Mouse (Mus musculus) left cerebral cortex, postnatal 10 days (tissue): ENCODE measurements around the gene Ccdc160. TPM values are rescaled to one million over a fixed set of nuclear protein-coding genes. Genes with fewer than 3 reads are reported as not detected.
A peak's percentile ranks its signal among the peaks of the same experiment; 100 is the strongest.

Experiments
- DNase-seq, 2 experiments: peaks; one replicate each; pipeline ENCODE4 v3.0.0; 2021 to 2022; ENCODE audit warnings: low spot score in 2 of 2, mixed read lengths in 1 of 2; ENCODE audit errors: extremely low spot score in 1 of 2
- intact Hi-C: fragments of 180-260 bp; cut with DNase I; formaldehyde crosslinking; loops from one replicate; pipeline ENCODE4 v1.15.1; 2025
- total RNA-seq, 2 experiments: library from RNA; stranded (reverse); gene quantifications; 2 replicates each; pipeline ENCODE4 v1.2.3; 2021

The Ccdc160 gene
- total RNA-seq, result 1 to 10 TPM; 3.2 to 3.5 TPM

GRCm38 (mm10) chrX:52790980-52791593 lies at the start of gene Ccdc160:
TSS of gene Ccdc160 (plus strand) at chrX:52791200.
- DNase-seq, result peak; percentile 47 to 83
- intact Hi-C loops, result no loop called here

DNA sequence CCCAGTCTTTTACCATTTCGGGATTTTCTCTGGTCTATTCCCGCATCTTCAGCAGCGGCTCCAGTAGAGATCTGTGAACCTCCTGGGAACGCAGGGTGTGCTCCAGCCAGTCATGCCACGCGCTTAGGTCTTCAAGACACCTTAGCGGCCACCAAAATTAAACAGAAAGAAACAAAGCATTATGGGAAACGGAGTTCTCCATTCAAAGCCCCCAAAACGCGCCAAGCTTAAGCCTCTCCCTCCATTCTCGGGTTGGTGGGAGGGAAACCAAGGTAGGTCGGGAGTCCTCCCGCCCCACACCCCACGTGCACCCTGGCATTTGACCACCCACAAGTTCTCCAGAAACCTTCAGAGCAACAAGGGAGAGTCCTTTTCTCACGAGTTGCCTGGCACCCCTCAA lies 47.2 kb upstream of the Ccdc160 start:
- intact Hi-C loops, result no loop called here
- DNase-seq, result no peak

- peak in 1 of 2 experiments; percentile 19 for DNase-seq
- intact Hi-C loops, result no loop called here
Measured at GRCm38 (mm10) chrX:52744201-52745051, 46.6 kb upstream of the Ccdc160 start.

DNA sequence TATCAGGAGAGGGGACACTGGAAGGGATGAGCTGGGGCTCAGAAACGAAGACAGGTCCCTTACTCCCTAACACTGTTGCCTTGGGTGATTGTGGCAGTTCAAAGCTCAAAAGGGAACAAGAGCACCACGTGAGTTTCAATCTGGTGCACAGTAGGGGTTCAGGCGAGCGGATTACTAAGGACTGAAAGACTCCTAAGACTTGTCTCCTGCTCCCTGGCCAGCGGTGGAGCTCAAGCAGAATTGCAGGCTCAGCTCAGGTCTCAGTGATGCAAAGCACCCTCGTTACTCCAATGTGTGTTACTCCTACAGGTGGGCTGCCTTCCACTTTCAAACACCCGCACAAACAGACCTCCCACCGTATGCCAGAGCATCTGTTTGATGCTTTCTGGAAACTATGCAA lies 45.5 kb upstream of the Ccdc160 start:
- peak in 1 of 2 experiments; percentile 2 for DNase-seq
- intact Hi-C loops, result no loop called here

- intact Hi-C loops, result no loop called here
- DNase-seq, result no peak
Measured at GRCm38 (mm10) chrX:52745917-52746316, 45.1 kb upstream of the Ccdc160 start.

- DNase-seq, result peak in 1 of 2 experiments; percentile 30
- intact Hi-C loops, result no loop called here
Measured at GRCm38 (mm10) chrX:52746849-52747248, 44.2 kb upstream of the Ccdc160 start.

GRCm38 (mm10) chrX:52753491-52754085 lies 37.4 kb upstream of the Ccdc160 start:
- no peak for DNase-seq
- intact Hi-C loops, result no loop called here

DNA sequence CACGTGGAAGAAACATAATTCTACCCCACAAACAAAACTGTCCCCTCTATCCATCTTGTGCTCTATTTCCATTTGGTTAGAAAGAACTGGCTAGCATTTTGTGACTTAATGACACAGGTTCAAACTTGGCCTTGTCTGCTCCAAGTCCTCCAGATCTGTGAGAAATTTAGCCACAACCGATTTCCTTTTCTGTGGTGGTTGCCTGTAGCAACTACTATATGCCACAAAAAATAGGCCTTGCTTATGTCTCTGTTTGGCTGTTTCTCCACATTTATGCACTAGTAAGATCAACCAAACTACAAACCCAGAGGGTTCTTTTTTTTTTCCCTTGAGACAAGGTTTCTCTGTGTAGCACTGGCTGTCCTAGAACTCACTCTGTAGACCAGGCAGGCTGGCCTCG lies 33.8 kb upstream of the Ccdc160 start:
- DNase-seq, result no peak
- intact Hi-C loops, result no loop called here

- intact Hi-C loops, result no loop called here
- no peak for DNase-seq
Measured at GRCm38 (mm10) chrX:52759232-52759631, 31.8 kb upstream of the Ccdc160 start.

DNA sequence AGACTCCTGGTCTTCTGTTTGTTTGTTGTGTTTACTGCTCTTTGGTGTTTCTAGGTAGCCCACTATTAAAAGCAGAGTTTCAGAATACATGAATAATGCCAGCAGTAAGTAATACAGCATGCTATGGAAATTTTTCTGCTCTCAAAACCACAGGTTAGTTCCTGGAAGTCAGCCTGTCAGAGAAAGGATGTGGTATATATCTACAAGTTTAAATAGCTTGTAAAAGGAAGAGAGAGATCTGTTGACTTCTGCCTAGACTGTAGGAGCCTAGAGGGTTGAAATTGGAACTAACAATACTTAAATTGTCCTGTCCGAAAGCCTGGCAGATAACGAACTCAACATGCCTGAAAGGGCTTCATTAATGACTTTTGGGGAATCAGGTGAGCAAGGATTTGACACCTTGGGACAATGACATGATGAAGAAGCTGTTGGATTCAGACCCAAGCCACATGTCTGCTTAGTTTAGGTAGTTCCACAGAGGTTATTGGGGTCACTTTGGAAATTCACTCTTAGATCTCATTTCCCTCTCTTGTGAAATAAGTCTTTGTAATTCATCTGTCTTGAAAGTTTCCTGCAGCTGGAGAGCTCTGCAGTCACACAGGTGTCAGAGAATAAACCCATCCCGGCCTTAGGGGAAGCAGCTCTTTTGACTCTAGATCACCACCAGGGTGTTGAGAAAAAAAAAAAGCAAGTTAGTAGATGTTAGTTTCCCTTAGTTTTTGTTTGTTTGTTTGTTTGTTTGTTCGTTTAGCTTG lies 30.6 kb upstream of the Ccdc160 start:
- intact Hi-C loops, result no loop called here

GRCm38 (mm10) chrX:52762221-52762620 lies 28.8 kb upstream of the Ccdc160 start:
- DNase-seq, result no peak
- intact Hi-C loops, result no loop called here

More for the DNA sequence above, 30.6 kb upstream of the Ccdc160 start:
- no peak for DNase-seq

- intact Hi-C loops, result no loop called here
- no peak for DNase-seq
Measured at GRCm38 (mm10) chrX:52775973-52776372, 15.0 kb upstream of the Ccdc160 start.

DNA sequence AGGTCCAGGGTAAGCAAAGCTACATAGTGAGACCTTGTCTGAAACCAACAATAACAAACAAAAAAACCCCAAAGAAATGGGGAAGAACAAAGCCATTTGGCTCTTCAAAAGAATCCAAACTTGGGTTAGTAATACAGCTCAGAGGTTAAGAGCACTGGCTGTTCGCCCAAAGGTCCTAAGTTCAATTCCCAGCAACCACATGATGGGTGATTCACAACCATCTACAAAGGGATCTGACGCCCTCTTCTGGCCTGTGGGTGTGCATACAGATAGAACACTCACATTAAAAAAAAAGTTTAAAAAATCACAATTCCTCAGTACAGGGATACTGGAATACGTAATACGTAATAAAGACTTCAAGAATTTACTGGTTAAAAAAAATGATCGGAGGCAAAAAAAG lies 13.3 kb upstream of the Ccdc160 start:
- intact Hi-C loops, result no loop called here
- DNase-seq, result no peak

- intact Hi-C loops, result no loop called here
Measured at GRCm38 (mm10) chrX:52783898-52784297, 7.1 kb upstream of the Ccdc160 start.

GRCm38 (mm10) chrX:52791944-52792719 lies 1.1 kb downstream of the Ccdc160 start:
- intact Hi-C loops, result no loop called here
- DNase-seq, result no peak

More at GRCm38 (mm10) chrX:52783898-52784297, 7.1 kb upstream of the Ccdc160 start:
- no peak for DNase-seq

DNA sequence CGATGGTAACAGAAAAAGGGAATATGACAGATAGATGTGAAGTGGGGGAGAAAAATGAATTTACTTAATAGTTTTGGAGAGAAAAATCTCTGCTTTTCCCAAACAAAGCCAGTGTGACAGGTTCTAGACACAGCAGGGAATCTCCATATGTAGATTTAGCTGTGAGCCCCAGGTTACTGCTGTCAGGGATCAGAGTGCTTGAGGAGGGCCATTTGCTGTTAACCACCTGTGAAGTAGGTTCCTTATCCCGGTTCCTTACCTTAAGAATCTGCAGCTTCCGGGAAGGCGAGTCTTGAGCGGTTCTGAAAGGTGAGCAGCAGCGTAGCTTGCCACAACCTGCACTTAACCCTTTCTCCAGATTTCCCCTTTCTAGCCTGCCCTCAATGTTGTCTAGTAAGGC lies 1.9 kb downstream of the Ccdc160 start:
- intact Hi-C loops, result no loop called here
- no peak for DNase-seq

- intact Hi-C loops, result no loop called here
- no peak for DNase-seq
Measured at GRCm38 (mm10) chrX:52795816-52796215, 4.8 kb downstream of the Ccdc160 start.

DNA sequence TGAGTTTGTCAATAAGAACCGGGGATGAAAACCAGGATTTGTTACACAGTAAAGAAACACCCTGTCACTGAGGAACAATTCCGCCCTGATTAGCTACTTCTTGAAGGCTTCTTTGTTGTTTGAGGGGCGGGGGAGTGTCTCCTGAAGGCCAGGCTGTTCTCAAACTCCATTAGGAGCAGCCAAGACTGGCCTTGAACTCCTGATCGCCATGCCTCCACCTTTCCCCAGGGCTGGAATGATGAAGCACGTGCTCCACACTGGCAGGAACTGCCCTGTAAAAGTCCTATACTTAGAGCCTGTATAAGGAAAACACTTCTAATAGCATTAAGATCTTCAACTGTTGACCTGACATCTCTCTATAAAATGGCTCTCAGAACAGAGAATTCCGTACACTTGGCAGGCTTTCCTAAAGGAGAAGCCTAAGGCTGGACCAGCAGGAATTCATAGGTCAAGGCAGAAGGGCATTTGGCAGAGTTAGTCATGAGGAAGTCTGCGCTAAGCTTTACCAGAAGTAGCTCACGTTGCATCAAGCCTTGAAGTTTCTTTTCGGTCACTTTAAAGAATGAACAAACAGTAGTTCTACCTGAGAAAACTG lies 6.1 kb downstream of the Ccdc160 start:
- DNase-seq, result no peak
- intact Hi-C loops, result no loop called here
